Mouse (Mus musculus) MEL (cell line): ENCODE results near the gene Gm28729. TPM values are rescaled to one million over a fixed set of nuclear protein-coding genes. Genes with fewer than 3 reads are reported as not detected.

Experiments used
- DNase-seq: peaks from one replicate; pipeline ENCODE4 v3.0.0; 2011; ENCODE audit warnings: low read depth, low spot score
- H3K27ac ChIP-seq: 2 replicates; pipeline ENCODE4 v1.5.1; 2012; ENCODE audit warnings: low read depth, mild to moderate bottlenecking, control low read depth, low read length, moderate library complexity; ENCODE audit not compliant: control insufficient read depth
- H3K27me3 ChIP-seq, 2 experiments: fragments of 150-350 bp in 1 of 2; sonication (generic) in 1 of 2; 2 replicates each; pipeline ENCODE4 v1.6.1; 2012; ENCODE audit warnings: low read length in 2 of 2, mild to moderate bottlenecking in 2 of 2, improper control_type of control experiment in 1 of 2, moderate library complexity in 1 of 2; ENCODE audit not compliant: insufficient read depth in 2 of 2, control insufficient read depth in 1 of 2
- H3K36me3 ChIP-seq, 2 experiments: 2 replicates each; pipeline ENCODE4 v1.6.1; 2012 to 2014; ENCODE audit warnings: low read length in 2 of 2, improper control_type of control experiment in 1 of 2, inconsistent platforms in 1 of 2, mild to moderate bottlenecking in 1 of 2; ENCODE audit not compliant: insufficient read depth in 2 of 2, control insufficient read depth in 1 of 2
- H3K4me1 ChIP-seq, 2 experiments: fragments of 150-350 bp in 1 of 2; sonication (generic) in 1 of 2; 2 replicates each; pipeline ENCODE4 v1.6.1; 2012; ENCODE audit warnings: low read length in 2 of 2, improper control_type of control experiment in 1 of 2, mild to moderate bottlenecking in 1 of 2; ENCODE audit not compliant: insufficient read depth in 2 of 2, control insufficient read depth in 1 of 2
- H3K4me3 ChIP-seq, 2 experiments: fragments of 150-350 bp in 1 of 2; sonication (generic) in 1 of 2; 2 replicates each; pipeline ENCODE4 v1.5.1; 2012; ENCODE audit warnings: low read depth in 2 of 2, low read length in 2 of 2, mild to moderate bottlenecking in 2 of 2, moderate library complexity in 2 of 2, control low read depth in 1 of 2, improper control_type of control experiment in 1 of 2; ENCODE audit not compliant: control insufficient read depth in 1 of 2, insufficient read depth in 1 of 2
- H3K79me2 ChIP-seq: 2 replicates; pipeline ENCODE4 v1.6.1; 2012; ENCODE audit warnings: mild to moderate bottlenecking, low read length, moderate library complexity; ENCODE audit not compliant: control insufficient read depth, poor library complexity, insufficient read depth
- H3K9ac ChIP-seq: 2 replicates; pipeline ENCODE4 v1.6.1; 2012; ENCODE audit warnings: low read depth, mild to moderate bottlenecking, control low read depth, low read length, moderate library complexity; ENCODE audit not compliant: control insufficient read depth, poor library complexity, severe bottlenecking
- H3K9me3 ChIP-seq: fragments of 150-350 bp; sonication (generic); replicated peaks from 2 replicates; pipeline ENCODE4 v1.6.1; 2012; ENCODE audit warnings: mild to moderate bottlenecking, low read length, improper control_type of control experiment, moderate library complexity; ENCODE audit not compliant: insufficient read depth
- BHLHE40 ChIP-seq: IDR thresholded peaks from 2 replicates; pipeline ENCODE4 v1.6.1; 2012; ENCODE audit warnings: low read depth, mild to moderate bottlenecking, inconsistent platforms, low read length, improper control_type of control experiment, borderline replicate concordance
- CHD2 ChIP-seq: IDR thresholded peaks from 2 replicates; pipeline ENCODE4 v1.6.1; 2011; ENCODE audit warnings: low read length, improper control_type of control experiment
- ELF1 ChIP-seq: IDR thresholded peaks from 2 replicates; pipeline ENCODE4 v1.6.1; 2014; ENCODE audit warnings: low read depth, mild to moderate bottlenecking, inconsistent platforms, low read length, improper control_type of control experiment, moderate library complexity
- GATA1 ChIP-seq: IDR thresholded peaks from 2 replicates; pipeline ENCODE4 v1.6.1; 2011; ENCODE audit warnings: low read depth, low read length, improper control_type of control experiment
- HCFC1 ChIP-seq: IDR thresholded peaks from 2 replicates; pipeline ENCODE4 v1.6.1; 2012; ENCODE audit warnings: low read depth, mild to moderate bottlenecking, inconsistent platforms, low read length, improper control_type of control experiment, moderate library complexity
- KAT2A ChIP-seq: conservative IDR thresholded peaks from 2 replicates; pipeline ENCODE4 v1.6.1; 2012; ENCODE audit warnings: low read depth, low read length, improper control_type of control experiment, inconsistent platforms
- MAX ChIP-seq: IDR thresholded peaks from 2 replicates; pipeline ENCODE4 v1.6.1; 2011; ENCODE audit warnings: low read length, improper control_type of control experiment
- MAZ ChIP-seq: IDR thresholded peaks from 2 replicates; pipeline ENCODE4 v1.6.1; 2012; ENCODE audit warnings: low read depth, mild to moderate bottlenecking, inconsistent platforms, low read length, improper control_type of control experiment
- MEF2A ChIP-seq: IDR thresholded peaks from 2 replicates; pipeline ENCODE4 v1.6.1; 2014; ENCODE audit warnings: low read depth, mild to moderate bottlenecking, inconsistent platforms, low read length, improper control_type of control experiment; ENCODE audit not compliant: poor library complexity, insufficient replicate concordance, severe bottlenecking; ENCODE audit errors: extremely low read depth
- MXI1 ChIP-seq: IDR thresholded peaks from 2 replicates; pipeline ENCODE4 v1.6.1; 2011; ENCODE audit warnings: mild to moderate bottlenecking, low read depth, low read length, improper control_type of control experiment
- NRF1 ChIP-seq: IDR thresholded peaks from 2 replicates; pipeline ENCODE4 v1.6.1; 2014; ENCODE audit warnings: low read depth, mild to moderate bottlenecking, inconsistent platforms, low read length, improper control_type of control experiment, moderate library complexity; ENCODE audit not compliant: poor library complexity, insufficient read depth, severe bottlenecking
- POLR2A ChIP-seq, 2 experiments: IDR thresholded peaks; 2 replicates each; pipeline ENCODE4 v1.6.1; 2011 to 2012; ENCODE audit warnings: low read length in 2 of 2, mild to moderate bottlenecking in 2 of 2, control low read depth in 1 of 2, improper control_type of control experiment in 1 of 2, low read depth in 1 of 2, moderate library complexity in 1 of 2; ENCODE audit not compliant: control insufficient read depth in 1 of 2, insufficient read depth in 1 of 2, poor library complexity in 1 of 2
- RAD21 ChIP-seq: IDR thresholded peaks from 2 replicates; pipeline ENCODE4 v1.6.1; 2011; ENCODE audit warnings: mild to moderate bottlenecking, low read depth, low read length, improper control_type of control experiment
- SIN3A ChIP-seq: IDR thresholded peaks from 2 replicates; pipeline ENCODE4 v1.6.1; 2012; ENCODE audit warnings: low read length, improper control_type of control experiment, inconsistent platforms
- TCF12 ChIP-seq: IDR thresholded peaks from 2 replicates; pipeline ENCODE4 v1.6.1; 2014; ENCODE audit warnings: low read depth, mild to moderate bottlenecking, inconsistent platforms, low read length, improper control_type of control experiment, moderate library complexity
- UBTF ChIP-seq: IDR thresholded peaks from 2 replicates; pipeline ENCODE4 v1.6.1; 2012; ENCODE audit warnings: low read depth, mild to moderate bottlenecking, inconsistent platforms, low read length, improper control_type of control experiment, moderate library complexity, borderline replicate concordance; ENCODE audit not compliant: insufficient read depth
- USF1 ChIP-seq: IDR thresholded peaks from 2 replicates; pipeline ENCODE4 v1.6.1; 2014; ENCODE audit warnings: low read depth, mild to moderate bottlenecking, inconsistent platforms, low read length, improper control_type of control experiment, moderate library complexity
- ZKSCAN1 ChIP-seq: IDR thresholded peaks from 2 replicates; pipeline ENCODE4 v1.6.1; 2012; ENCODE audit warnings: low read depth, mild to moderate bottlenecking, inconsistent platforms, low read length, improper control_type of control experiment, moderate library complexity
- polyA plus RNA-seq, 2 experiments: library from polyadenylated mRNA; stranded (reverse) in 1 of 2; unstranded in 1 of 2; fragments of >175 nt in 1 of 2; fragments of >200 nt in 1 of 2; gene quantifications; 2 replicates each; pipeline versions ENCODE4 v1.2.1 to v1.2.4; 2012; ENCODE audit warnings: low replicate concordance in 2 of 2, low read depth in 1 of 2; ENCODE audit not compliant: insufficient read length in 2 of 2, insufficient read depth in 1 of 2, missing spikeins in 1 of 2
- total RNA-seq: library from RNA; depleted of rRNA; stranded (reverse); fragments of 300-350 nt; gene quantifications from 2 replicates; pipeline ENCODE4 v1.2.3, GENCODE M21; 2012

Gene Gm28729
- total and polyA plus RNA-seq, 3 experiments = not detected

- no peak for TF ChIP-seq SIN3A
- no peak for TF ChIP-seq USF1
- no peak for TF ChIP-seq BHLHE40
- no peak for TF ChIP-seq MAZ
- TF ChIP-seq KAT2A = no peak
- TF ChIP-seq ZKSCAN1 = no peak
- no peak for TF ChIP-seq MXI1
- no peak for TF ChIP-seq MEF2A
- TF ChIP-seq HCFC1 = no peak
- no peak for TF ChIP-seq MAX
- no peak for TF ChIP-seq POLR2A (IDR thresholded peaks at IDR 0.05; ENCODE audit: control insufficient read depth in 1 of 2, insufficient read depth in 1 of 2, low read depth in 1 of 2, low read length in 2 of 2, poor library complexity in 1 of 2)
- TF ChIP-seq UBTF = no peak
- no peak for TF ChIP-seq CHD2
- TF ChIP-seq NRF1 = no peak
- no peak for TF ChIP-seq TCF12
- no peak for TF ChIP-seq GATA1
- Histone ChIP-seq H3K36me3 (no peaks in the 10 kb centered on the region), H3K79me2 (no peaks in the 10 kb centered on the region), H3K27ac (no peak overlapping the region), H3K27me3 (no peaks in the 10 kb centered on the region), H3K9me3 (no peaks in the 10 kb centered on the region), H3K4me1 (no peaks in the 10 kb centered on the region), H3K9ac (no peak overlapping the region), H3K4me3 (no peak overlapping the region)
- no peak for DNase-seq
Measured at GRCm38 (mm10) chr9:96455618-96456017, 69.4 kb downstream of the Gm28729 start.

DNA sequence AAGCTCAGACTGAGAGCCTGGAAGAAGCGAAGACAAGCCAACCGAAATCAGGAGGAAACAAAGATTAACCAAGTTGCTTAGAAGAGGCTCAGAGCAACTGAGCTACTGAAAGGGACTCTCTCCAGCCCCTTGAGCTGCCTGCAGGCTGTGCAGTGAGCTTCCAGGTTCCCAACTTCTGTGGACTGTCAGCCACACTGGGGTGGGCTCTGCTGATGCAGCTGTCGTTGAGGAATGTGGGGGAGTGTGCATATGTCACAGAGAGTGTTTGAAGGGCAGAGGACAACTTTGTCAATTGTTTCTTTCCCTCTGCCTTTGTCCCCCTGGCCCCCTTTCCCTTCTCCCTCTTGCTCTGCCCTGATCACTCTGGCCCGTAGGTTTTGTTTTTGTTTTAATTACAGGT is 72.1 kb downstream of the Gm28729 start:
- no peak for DNase-seq
- H3K36me3 ChIP-seq = no peaks in the 10 kb centered on the region
- no peaks in the 10 kb centered on the region for H3K9me3 ChIP-seq
- H3K4me1 ChIP-seq = no peaks in the 10 kb centered on the region
- no peak overlapping the region for H3K27ac ChIP-seq
- H3K27me3 ChIP-seq = no peaks in the 10 kb centered on the region
- no peak overlapping the region for H3K4me3 ChIP-seq
- TF ChIP-seq POLR2A (IDR thresholded peaks at IDR 0.05; ENCODE audit: control insufficient read depth in 1 of 2, insufficient read depth in 1 of 2, low read depth in 1 of 2, low read length in 2 of 2, poor library complexity in 1 of 2) = no peak
- TF ChIP-seq RAD21 = no peak
- no peak for TF ChIP-seq ELF1
- TF ChIP-seq, all 39 proteins: peak for 0
- Histone ChIP-seq H3K79me2 (no peaks in the 10 kb centered on the region), H3K9ac (no peak overlapping the region)
